Mouse (Mus musculus) hindbrain, embryonic 10.5 days (tissue): ENCODE results near the gene Celf5. TPM values are rescaled to one million over a fixed set of nuclear protein-coding genes. Genes with fewer than 3 reads are reported as not detected.

Experiments
- DNase-seq: peaks from one replicate; pipeline ENCODE4 v3.0.0-alpha.2; 2017; ENCODE audit warnings: low spot score
- H3K27ac ChIP-seq: fragments of 300-500 bp; sonication (generic); 2 replicates; pipeline ENCODE4 v1.5.1; 2016; ENCODE audit warnings: mild to moderate bottlenecking, moderate library complexity
- H3K27me3 ChIP-seq: fragments of 300-500 bp; sonication (generic); 2 replicates; pipeline ENCODE4 v1.6.1; 2016; ENCODE audit warnings: mild to moderate bottlenecking; ENCODE audit not compliant: poor library complexity, insufficient read depth, severe bottlenecking
- H3K36me3 ChIP-seq: fragments of 300-500 bp; sonication (generic); 2 replicates; pipeline ENCODE4 v1.6.1; 2016; ENCODE audit warnings: mild to moderate bottlenecking, moderate library complexity
- H3K4me1 ChIP-seq: fragments of 300-500 bp; sonication (generic); replicated peaks from 2 replicates; pipeline ENCODE4 v1.6.1; 2016; ENCODE audit warnings: mild to moderate bottlenecking
- H3K4me3 ChIP-seq: fragments of 300-500 bp; sonication (generic); 2 replicates; pipeline ENCODE4 v1.5.1; 2016; ENCODE audit warnings: mild to moderate bottlenecking, moderate library complexity
- H3K9me3 ChIP-seq: fragments of 300-500 bp; sonication (generic); 2 replicates; pipeline ENCODE4 v1.6.1; 2016; ENCODE audit warnings: mild to moderate bottlenecking, moderate library complexity
- whole genome bisulfite sequencing: fragments of 180-500 bp; shearing (Covaris S2); methylation state at CpG from one replicate; pipeline ENCODE4 v1.1.7; 2016; 5-methylcytosine and 5-hydroxymethylcytosine counted together
- polyA plus RNA-seq: library from polyadenylated mRNA; unstranded; fragments of >200 nt; fragmentation: Nextera tagmentation; extraction: Ambion mirVana; gene quantifications from 2 replicates; pipeline ENCODE4 v1.2.1, GENCODE M21; 2016

Gene Celf5
- polyA plus RNA-seq, 1 experiment from 2014 or later, result 12.9 TPM

DNA sequence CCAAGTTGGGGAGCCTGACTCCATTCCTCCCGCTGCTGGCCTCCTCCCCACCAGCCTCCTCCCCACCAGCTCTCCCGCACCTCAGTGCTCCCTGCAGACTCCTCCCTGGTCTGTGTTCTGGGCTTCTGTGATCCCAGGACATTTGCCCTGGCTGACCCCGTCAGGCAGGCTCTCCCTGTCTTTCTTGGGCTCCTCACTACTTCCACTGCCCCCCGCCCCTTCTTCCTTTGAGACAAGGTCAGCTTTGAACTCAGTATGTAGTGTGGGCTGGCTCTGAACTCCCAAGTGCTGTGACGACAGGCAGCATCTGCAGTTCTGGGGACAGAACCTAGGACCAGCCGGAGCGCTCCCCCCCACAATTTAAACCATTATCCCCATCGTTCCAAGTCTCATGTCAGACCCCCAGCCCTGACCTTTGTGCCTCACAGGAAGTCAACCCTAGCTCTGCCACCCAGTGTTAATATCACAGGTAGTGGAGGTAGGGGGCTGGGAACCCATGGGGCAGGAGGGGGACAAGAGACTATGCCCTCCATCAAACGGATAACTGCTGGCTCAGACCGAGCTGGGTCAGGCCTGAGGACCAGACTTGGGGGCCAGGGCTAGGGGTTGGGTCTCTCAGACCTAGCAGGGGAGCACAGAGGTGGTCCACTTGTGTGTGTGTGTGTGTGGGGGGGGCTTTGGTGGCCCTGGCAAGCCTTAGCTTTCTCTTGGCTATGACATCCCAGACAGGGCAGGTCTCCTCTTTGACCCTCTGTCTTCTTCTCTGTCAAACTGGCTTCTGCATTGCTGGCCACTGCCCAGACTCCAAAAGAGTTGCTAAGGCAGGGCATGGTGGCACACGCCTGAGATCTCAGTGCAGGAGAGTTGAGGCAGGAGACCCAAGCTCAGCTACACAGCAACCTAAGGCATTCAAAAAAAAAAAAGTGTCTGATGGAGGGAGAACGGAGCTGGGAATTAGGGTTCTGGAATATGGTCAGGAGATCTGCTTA, 65.0 kb downstream of the Celf5 start:
- Histone ChIP-seq H3K9me3 (no peaks in the 10 kb centered on the region), H3K4me1 (peaks cover 80% of the 10 kb centered on the region), H3K4me3 (peak overlapping the region; percentile 50), H3K36me3 (peaks cover 6% of the 10 kb centered on the region; the same call in 1 of the 2 replicates), H3K27ac (peak overlapping the region; percentile 88), H3K27me3 (peaks cover 61% of the 10 kb centered on the region)
- no peak for DNase-seq
- WGBS, result 37% methylated on average over 12 of the region's 12 CpGs

GRCm38 (mm10) chr10:81416581-81417226, 65.8 kb downstream of the Celf5 start:
- Histone ChIP-seq H3K36me3 (peaks cover 6% of the 10 kb centered on the region; the same call in 1 of the 2 replicates), H3K27ac (peak overlapping the region; percentile 88), H3K4me3 (peak overlapping the region; percentile 50), H3K27me3 (peaks cover 53% of the 10 kb centered on the region), H3K4me1 (peaks cover 89% of the 10 kb centered on the region), H3K9me3 (no peaks in the 10 kb centered on the region)
- peak; percentile 75 for DNase-seq
- under 1% methylated on average over 26 of the region's 26 CpGs for WGBS

DNA sequence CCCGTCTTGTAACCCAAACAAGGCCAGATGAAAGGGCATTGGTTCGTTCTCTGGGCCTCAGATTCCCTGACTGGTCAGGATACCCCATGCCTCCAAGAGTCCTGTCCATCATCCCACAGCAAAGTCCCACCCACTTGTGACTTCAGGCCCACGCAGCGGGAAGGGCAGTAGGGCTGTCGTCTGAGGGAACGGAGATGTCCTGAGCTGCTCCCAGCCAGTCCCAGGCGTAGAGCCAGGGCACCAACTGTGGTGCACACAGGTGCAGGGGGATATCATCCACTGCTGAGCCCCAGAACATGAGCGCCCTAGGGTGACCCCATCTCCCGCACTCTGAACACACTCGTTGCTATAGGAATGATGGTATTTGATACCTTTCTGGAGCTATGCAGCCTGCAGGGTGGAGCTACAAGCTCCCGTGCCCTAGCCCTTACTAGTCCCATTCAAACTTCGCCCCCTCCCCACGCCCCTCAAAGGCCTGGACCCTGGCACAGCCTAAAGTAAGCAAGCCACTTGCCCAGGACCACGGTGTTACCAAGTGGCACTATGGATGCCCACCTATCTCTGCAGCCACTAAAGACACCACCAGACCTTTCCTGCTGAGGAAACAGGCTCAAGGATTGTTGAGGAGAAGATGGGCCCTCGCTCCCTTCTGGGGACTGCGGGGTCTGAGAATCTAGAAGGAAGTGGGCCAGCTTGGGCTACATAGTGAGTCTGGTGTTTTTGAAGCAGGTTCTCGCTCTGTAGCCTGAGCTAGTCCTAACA, 66.8 kb downstream of the Celf5 start:
- peak overlapping the region; percentile 0; the same call in 1 of the 2 replicates for H3K4me3 ChIP-seq
- H3K36me3 ChIP-seq, result peaks cover 6% of the 10 kb centered on the region; the same call in 1 of the 2 replicates
- no peaks in the 10 kb centered on the region for H3K9me3 ChIP-seq
- 64% methylated on average over 17 of the region's 17 CpGs for WGBS
- no peak for DNase-seq
- peaks cover 98% of the 10 kb centered on the region for H3K4me1 ChIP-seq
- H3K27ac ChIP-seq, result peak overlapping the region; percentile 88
- peaks cover 47% of the 10 kb centered on the region for H3K27me3 ChIP-seq

DNA sequence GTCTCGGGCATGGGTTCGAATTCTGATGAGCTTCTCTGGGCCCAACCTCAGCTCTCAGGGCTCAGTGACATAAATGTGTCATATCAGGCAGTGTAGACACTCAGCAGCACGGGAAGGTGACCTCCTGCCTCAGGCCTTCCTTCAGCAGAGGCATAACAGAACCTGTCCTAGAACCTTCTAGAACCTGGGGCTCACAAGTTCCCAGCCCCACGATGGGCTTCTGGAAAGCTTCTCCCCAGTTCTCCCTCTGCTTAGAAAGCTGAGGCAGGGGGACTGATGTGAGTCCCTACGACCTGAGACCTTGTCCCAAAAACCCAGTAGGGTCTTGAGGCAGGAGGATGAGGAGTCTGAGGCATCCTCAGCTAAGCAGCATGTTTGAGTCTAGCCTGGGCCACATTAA, 67.4 kb downstream of the Celf5 start:
- 75% methylated on average over 5 of the region's 5 CpGs for WGBS
- peaks cover 44% of the 10 kb centered on the region for H3K27me3 ChIP-seq
- no peaks in the 10 kb centered on the region for H3K9me3 ChIP-seq
- H3K4me1 ChIP-seq, result peaks cover 99% of the 10 kb centered on the region
- peak overlapping the region; percentile 6; the same call in 1 of the 2 replicates for H3K4me3 ChIP-seq
- H3K27ac ChIP-seq, result peak overlapping the region; percentile 88
- peaks cover 2% of the 10 kb centered on the region; the same call in 1 of the 2 replicates for H3K36me3 ChIP-seq
- DNase-seq, result no peak

DNA sequence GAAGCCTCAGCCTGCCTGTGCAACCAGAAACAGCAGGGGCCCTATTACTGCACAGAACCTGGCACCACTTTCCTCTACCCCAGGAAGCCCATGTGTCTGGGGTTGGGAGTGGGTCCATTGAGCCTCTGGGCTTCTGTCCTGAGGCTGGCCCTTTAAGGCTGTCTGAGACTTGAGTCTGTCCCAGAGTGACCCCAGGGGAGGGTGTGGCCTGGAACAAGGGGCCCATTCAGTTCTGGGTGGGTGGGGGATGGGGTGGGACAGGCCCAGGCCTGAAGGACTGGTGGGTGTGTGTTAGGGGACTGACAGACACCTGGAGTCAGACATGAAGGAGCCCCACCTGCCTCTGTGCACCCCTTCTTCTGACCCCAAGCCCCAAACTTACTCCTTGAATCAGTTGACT, 67.8 kb downstream of the Celf5 start:
- Histone ChIP-seq H3K27me3 (peaks cover 43% of the 10 kb centered on the region), H3K9me3 (no peaks in the 10 kb centered on the region), H3K4me1 (peaks cover 100% of the 10 kb centered on the region), H3K36me3 (no peaks in the 10 kb centered on the region; the same call in 1 of the 2 replicates), H3K27ac (peak overlapping the region; percentile 88), H3K4me3 (peak overlapping the region; percentile 30; the same call in 1 of the 2 replicates)
- no peak for DNase-seq

DNA sequence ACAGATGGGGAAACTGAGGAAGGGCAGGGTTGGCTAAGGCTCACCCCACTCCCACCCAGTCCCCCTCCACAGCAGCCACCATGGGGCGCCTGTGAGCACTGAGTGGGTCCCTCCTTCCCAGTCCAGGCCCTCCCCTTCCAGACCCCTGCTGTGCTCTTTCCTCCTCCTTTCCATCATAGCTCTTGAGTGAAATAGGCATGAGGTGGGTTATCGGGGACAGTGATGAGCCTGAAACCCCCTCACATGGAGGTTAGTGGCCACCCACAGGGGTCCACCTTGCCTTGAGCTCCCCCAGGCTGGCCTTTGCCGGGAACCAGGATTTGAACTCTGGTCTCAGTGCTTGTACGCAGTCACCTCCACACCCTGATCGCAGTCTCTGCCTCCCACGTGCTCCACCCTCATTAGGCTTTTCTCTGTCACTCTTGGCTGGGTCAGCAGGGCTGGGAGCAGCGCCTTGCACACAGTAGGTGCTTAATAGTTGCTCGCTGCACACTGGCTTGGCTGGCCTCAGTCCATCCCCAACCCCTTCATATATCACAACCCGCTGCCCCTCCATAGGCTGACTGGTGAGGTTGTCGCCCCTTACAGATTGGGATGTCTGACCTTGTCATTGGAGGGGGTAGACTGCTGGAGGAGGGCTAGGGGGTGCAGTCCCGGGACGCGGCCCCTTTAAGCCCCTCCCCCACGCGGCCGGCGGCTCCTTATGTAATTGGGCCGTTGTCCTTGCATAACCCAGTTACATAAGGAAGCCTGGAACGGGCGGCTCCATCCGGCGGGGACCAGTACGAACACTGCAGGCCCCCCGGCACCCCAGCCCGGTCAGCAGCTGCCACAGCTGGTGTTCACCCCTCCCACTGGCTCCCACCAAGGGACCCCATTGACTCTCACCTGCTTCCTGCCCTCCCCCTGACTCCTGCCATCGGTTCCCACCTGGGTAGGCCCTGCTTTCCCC, 68.9 kb downstream of the Celf5 start:
- no peaks in the 10 kb centered on the region for H3K9me3 ChIP-seq
- H3K27me3 ChIP-seq, result peaks cover 43% of the 10 kb centered on the region
- H3K36me3 ChIP-seq, result no peaks in the 10 kb centered on the region; the same call in 1 of the 2 replicates
- peaks cover 100% of the 10 kb centered on the region for H3K4me1 ChIP-seq
- H3K27ac ChIP-seq, result peak overlapping the region; percentile 88
- WGBS, result 28% methylated on average over 26 of the region's 26 CpGs
- DNase-seq, result peak; percentile 63
- H3K4me3 ChIP-seq, result peak overlapping the region; percentile 30

DNA sequence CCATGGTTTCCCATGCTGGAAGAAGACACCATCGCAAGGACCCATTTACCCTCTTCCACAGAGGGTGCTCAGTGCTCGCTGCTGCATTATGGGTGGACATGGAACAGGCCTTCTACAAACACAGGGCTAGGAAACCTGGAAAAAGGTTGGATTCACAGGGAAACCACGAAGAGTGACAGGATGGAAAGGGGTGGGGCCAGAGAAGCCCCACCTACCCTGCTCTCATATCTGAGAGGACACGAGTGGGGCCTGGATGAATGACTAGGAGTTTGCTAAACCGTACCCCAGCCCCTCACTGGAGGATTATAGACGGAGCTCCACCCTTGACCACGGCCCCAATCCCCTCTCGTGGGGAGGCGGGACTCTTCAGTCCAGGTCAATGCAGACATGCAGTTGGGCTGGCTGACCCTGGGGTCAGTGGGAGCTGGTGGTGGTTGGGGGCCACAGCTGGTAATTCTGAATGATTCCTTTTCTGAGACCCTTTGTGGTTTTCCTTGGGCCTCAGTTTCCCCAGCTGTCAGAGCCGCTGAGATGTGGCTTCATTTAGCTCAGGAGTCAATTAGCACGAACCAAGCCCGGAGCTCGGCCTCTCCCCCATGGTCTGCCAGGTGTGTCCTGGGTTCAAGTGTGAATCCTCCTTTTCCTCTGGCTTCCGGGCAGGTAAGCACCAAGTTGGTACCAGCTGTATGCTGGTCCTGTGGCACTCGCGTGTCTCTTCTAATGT, 69.8 kb downstream of the Celf5 start:
- Histone ChIP-seq H3K9me3 (no peaks in the 10 kb centered on the region), H3K27ac (peak overlapping the region; percentile 88), H3K36me3 (no peaks in the 10 kb centered on the region; the same call in 1 of the 2 replicates), H3K4me3 (no peak overlapping the region), H3K4me1 (peaks cover 100% of the 10 kb centered on the region), H3K27me3 (peaks cover 43% of the 10 kb centered on the region)
- 79% methylated on average over 16 of the region's 16 CpGs for WGBS
- DNase-seq, result no peak

DNA sequence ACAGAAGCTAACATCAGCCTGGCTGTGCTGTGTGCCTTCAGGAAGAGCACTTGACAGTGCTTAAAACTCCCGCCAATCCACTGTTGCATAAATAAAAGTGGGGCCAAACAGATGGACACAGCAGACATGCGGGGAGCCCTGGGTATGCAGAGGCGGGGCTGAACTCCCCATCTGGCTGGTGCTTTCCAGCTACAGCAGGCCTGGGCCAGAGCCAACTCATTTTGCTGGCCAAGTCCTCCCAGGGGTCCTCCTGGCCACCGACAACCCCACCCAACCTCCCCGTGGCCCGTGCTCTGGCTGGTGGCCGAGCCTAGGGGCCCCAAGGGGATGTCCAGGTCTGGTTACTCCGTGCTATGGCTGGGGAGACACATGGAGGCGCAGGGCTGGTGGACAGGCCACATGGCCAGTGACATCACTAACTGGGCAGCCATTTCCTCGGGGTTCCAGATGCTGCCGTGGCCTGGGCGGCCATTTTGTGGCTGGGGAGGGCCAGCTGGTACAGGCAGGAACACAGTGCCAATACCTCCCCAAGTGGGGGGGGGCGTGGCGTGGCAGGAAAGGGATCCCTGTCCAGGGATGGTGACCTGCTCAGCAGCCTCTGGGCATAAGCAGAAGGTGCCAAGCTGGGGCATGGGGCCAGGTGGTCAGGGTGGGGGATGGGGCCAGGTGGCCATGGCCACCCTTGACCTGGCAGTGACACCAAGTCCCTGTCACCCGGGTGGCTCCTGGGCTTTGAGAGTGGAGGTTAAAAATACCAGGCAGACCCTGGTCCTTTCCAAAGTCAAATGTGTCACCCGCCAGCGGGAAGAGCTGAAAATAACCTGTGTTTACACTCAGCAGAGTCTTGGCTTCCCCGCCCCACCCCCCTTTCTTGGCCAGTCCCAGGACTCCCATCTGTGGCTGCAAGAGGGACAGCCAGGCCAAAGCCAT, 70.8 kb downstream of the Celf5 start:
- Histone ChIP-seq H3K4me1 (peaks cover 100% of the 10 kb centered on the region), H3K36me3 (no peaks in the 10 kb centered on the region; the same call in 1 of the 2 replicates), H3K4me3 (no peak overlapping the region), H3K27me3 (peaks cover 44% of the 10 kb centered on the region), H3K9me3 (no peaks in the 10 kb centered on the region), H3K27ac (peak overlapping the region; percentile 88)
- WGBS, result 79% methylated on average over 18 of the region's 18 CpGs
- DNase-seq, result no peak

GRCm38 (mm10) chr10:81410981-81411380, 71.5 kb downstream of the Celf5 start:
- H3K9me3 ChIP-seq, result no peaks in the 10 kb centered on the region
- H3K36me3 ChIP-seq, result peaks cover under 1% of the 10 kb centered on the region; the same call in 1 of the 2 replicates
- DNase-seq, result no peak
- no peak overlapping the region for H3K4me3 ChIP-seq
- H3K27me3 ChIP-seq, result peaks cover 51% of the 10 kb centered on the region
- WGBS, result 84% methylated on average over 9 of the region's 9 CpGs
- peaks cover 100% of the 10 kb centered on the region for H3K4me1 ChIP-seq
- H3K27ac ChIP-seq, result peak overlapping the region; percentile 88

GRCm38 (mm10) chr10:81410350-81410749, 72.2 kb downstream of the Celf5 start:
- DNase-seq, result no peak
- Histone ChIP-seq H3K4me1 (peaks cover 100% of the 10 kb centered on the region), H3K36me3 (peaks cover 6% of the 10 kb centered on the region; the same call in 1 of the 2 replicates), H3K9me3 (no peaks in the 10 kb centered on the region), H3K27ac (peak overlapping the region; percentile 88), H3K4me3 (peak overlapping the region; percentile 30; the same call in 1 of the 2 replicates), H3K27me3 (peaks cover 54% of the 10 kb centered on the region)
- 65% methylated on average over 4 of the region's 4 CpGs for WGBS
